Mouse (Mus musculus) myocyte (in vitro differentiated cells): Measurements from ENCODE around the gene Fbxl5. TPM values are rescaled to one million over a fixed set of nuclear protein-coding genes. Genes with fewer than 3 reads are reported as not detected.
A peak's percentile ranks its signal among the peaks of the same experiment; 100 is the strongest.

Experiments
- H3K27me3 ChIP-seq: one replicate; pipeline ENCODE4 v1.6.1; 2011; ENCODE audit not compliant: control insufficient read depth, insufficient read depth, insufficient read length
- H3K36me3 ChIP-seq: one replicate; pipeline ENCODE4 v1.6.1; 2011; ENCODE audit not compliant: control insufficient read depth, insufficient read depth
- H3K4me2 ChIP-seq: one replicate; pipeline ENCODE4 v1.6.1; 2011; ENCODE audit warnings: low read depth, control low read depth
- H3K4me3 ChIP-seq: one replicate; pipeline ENCODE4 v1.5.1; 2011; ENCODE audit warnings: mild to moderate bottlenecking, control low read depth, moderate library complexity
- H3K79me2 ChIP-seq: one replicate; pipeline ENCODE4 v1.6.1; 2011; ENCODE audit not compliant: control insufficient read depth, insufficient read depth
- H3ac ChIP-seq: one replicate; pipeline ENCODE4 v1.6.1; 2011; ENCODE audit not compliant: control insufficient read depth, insufficient read length
- CEBPB ChIP-seq: IDR thresholded peaks from 2 replicates; pipeline ENCODE4 v1.6.1; 2011; ENCODE audit warnings: mild to moderate bottlenecking, moderate library complexity; ENCODE audit not compliant: poor library complexity, insufficient read depth, severe bottlenecking
- E2F4 ChIP-seq: IDR thresholded peaks from one replicate; pipeline ENCODE4 v1.6.1; 2011; ENCODE audit warnings: mild to moderate bottlenecking, control low read depth, moderate library complexity; ENCODE audit not compliant: insufficient read depth
- MAX ChIP-seq: IDR thresholded peaks from one replicate; pipeline ENCODE4 v1.6.1; 2011; ENCODE audit warnings: low read depth, mild to moderate bottlenecking, control low read depth
- MYOD1 ChIP-seq, 3 experiments: IDR thresholded peaks; one replicate each; pipeline ENCODE4 v1.6.1; 2011; ENCODE audit warnings: control low read depth in 2 of 3, low read depth in 2 of 3, mild to moderate bottlenecking in 2 of 3, moderate library complexity in 1 of 3; ENCODE audit not compliant: insufficient read length in 2 of 3, control insufficient read depth in 1 of 3
- MYOG ChIP-seq, 3 experiments: IDR thresholded peaks; one replicate each; pipeline ENCODE4 v1.6.1; 2011; ENCODE audit warnings: control low read depth in 2 of 3, low read depth in 2 of 3, mild to moderate bottlenecking in 2 of 3; ENCODE audit not compliant: insufficient read length in 2 of 3, control insufficient read depth in 1 of 3, insufficient read depth in 1 of 3
- POLR2A ChIP-seq: IDR thresholded peaks from one replicate; pipeline ENCODE4 v1.6.1; 2011; ENCODE audit warnings: low read depth, mild to moderate bottlenecking, control low read depth, moderate library complexity; ENCODE audit not compliant: insufficient read length
- POLR2AphosphoS2 ChIP-seq: IDR thresholded peaks from one replicate; pipeline ENCODE4 v1.6.1; 2011; ENCODE audit warnings: low read depth, control low read depth; ENCODE audit not compliant: insufficient read length
- REST ChIP-seq: IDR thresholded peaks from one replicate; pipeline ENCODE4 v1.6.1; 2011; ENCODE audit warnings: mild to moderate bottlenecking, control low read depth, moderate library complexity; ENCODE audit not compliant: insufficient read depth, insufficient read length
- SRF ChIP-seq: IDR thresholded peaks from one replicate; pipeline ENCODE4 v1.6.1; 2011; ENCODE audit warnings: low read depth; ENCODE audit not compliant: control insufficient read depth, insufficient read length
- TCF12 ChIP-seq: IDR thresholded peaks from one replicate; pipeline ENCODE4 v1.6.1; 2011; ENCODE audit warnings: mild to moderate bottlenecking, control low read depth; ENCODE audit not compliant: poor library complexity, insufficient read depth, severe bottlenecking
- TCF3 ChIP-seq: IDR thresholded peaks from one replicate; pipeline ENCODE4 v1.6.1; 2011; ENCODE audit warnings: low read depth, control low read depth; ENCODE audit not compliant: insufficient read length
- USF1 ChIP-seq: IDR thresholded peaks from one replicate; pipeline ENCODE4 v1.6.1; 2011; ENCODE audit warnings: low read depth, mild to moderate bottlenecking, control low read depth, moderate library complexity
- polyA plus RNA-seq: library from polyadenylated mRNA; unstranded; fragments of >200 nt; fragmentation: generic; extraction: Trizol; gene quantifications from one replicate; pipeline ENCODE4 v1.2.1, GENCODE M21; 2012; ENCODE audit warnings: missing spikeins

Fbxl5 gene
- polyA plus RNA-seq, 1 experiment = 16.2 TPM

GRCm38 (mm10) chr5:43787976-43788752 is 33.3 kb downstream of the Fbxl5 start:
- H3K36me3 ChIP-seq = no peaks in the 10 kb centered on the region
- TF ChIP-seq MYOG (IDR thresholded peaks at IDR 0.05; ENCODE audit: control insufficient read depth in 1 of 3, insufficient read depth in 1 of 3, insufficient read length in 2 of 3, low read depth in 2 of 3) (no peak), MYOD1 (IDR thresholded peaks at IDR 0.05; ENCODE audit: control insufficient read depth in 1 of 3, insufficient read length in 2 of 3, low read depth in 2 of 3) (no peak), POLR2AphosphoS2 (no peak), CEBPB (peak; percentile 79; the same call in 1 of the 2 replicates), USF1 (no peak)
- no peaks in the 10 kb centered on the region for H3K27me3 ChIP-seq
- H3K4me3 ChIP-seq = no peak overlapping the region
- no peaks in the 10 kb centered on the region for H3K79me2 ChIP-seq
- no peak overlapping the region for H3ac ChIP-seq
- no peak overlapping the region for H3K4me2 ChIP-seq

GRCm38 (mm10) chr5:43786607-43787006 is 34.8 kb downstream of the Fbxl5 start:
- Histone ChIP-seq H3ac (no peak overlapping the region), H3K36me3 (no peaks in the 10 kb centered on the region), H3K4me2 (no peak overlapping the region), H3K79me2 (no peaks in the 10 kb centered on the region), H3K4me3 (no peak overlapping the region), H3K27me3 (no peaks in the 10 kb centered on the region)
- TF ChIP-seq SRF = no peak
- no peak for TF ChIP-seq TCF12
- TF ChIP-seq MAX = no peak
- no peak for TF ChIP-seq CEBPB
- no peak for TF ChIP-seq TCF3
- no peak for TF ChIP-seq MYOD1 (IDR thresholded peaks at IDR 0.05; ENCODE audit: control insufficient read depth in 1 of 3, insufficient read length in 2 of 3, low read depth in 2 of 3)
- no peak for TF ChIP-seq MYOG (IDR thresholded peaks at IDR 0.05; ENCODE audit: control insufficient read depth in 1 of 3, insufficient read depth in 1 of 3, insufficient read length in 2 of 3, low read depth in 2 of 3)
- no peak for TF ChIP-seq E2F4
- TF ChIP-seq USF1 = no peak
- TF ChIP-seq POLR2A = no peak
- TF ChIP-seq POLR2AphosphoS2 = no peak
- no peak for TF ChIP-seq REST

- TF ChIP-seq MAX (no peak), CEBPB (no peak), SRF (no peak), REST (no peak), E2F4 (no peak), TCF12 (no peak), USF1 (no peak), POLR2A (no peak), TCF3 (no peak), POLR2AphosphoS2 (no peak), MYOD1 (IDR thresholded peaks at IDR 0.05; ENCODE audit: control insufficient read depth in 1 of 3, insufficient read length in 2 of 3, low read depth in 2 of 3) (no peak), MYOG (IDR thresholded peaks at IDR 0.05; ENCODE audit: control insufficient read depth in 1 of 3, insufficient read depth in 1 of 3, insufficient read length in 2 of 3, low read depth in 2 of 3) (no peak)
- Histone ChIP-seq H3K36me3 (no peaks in the 10 kb centered on the region), H3K4me2 (no peak overlapping the region), H3K79me2 (peaks cover 25% of the 10 kb centered on the region), H3ac (no peak overlapping the region), H3K4me3 (no peak overlapping the region), H3K27me3 (no peaks in the 10 kb centered on the region)
Observed at GRCm38 (mm10) chr5:43783996-43784395, 37.4 kb downstream of the Fbxl5 start.

GRCm38 (mm10) chr5:43781977-43782930 is 39.2 kb downstream of the Fbxl5 start:
- peak overlapping the region; percentile 76 for H3K4me2 ChIP-seq
- H3K79me2 ChIP-seq = peaks cover 41% of the 10 kb centered on the region
- peak overlapping the region; percentile 83 for H3ac ChIP-seq
- H3K4me3 ChIP-seq = peak overlapping the region; percentile 60
- TF ChIP-seq USF1 (peak; percentile 84), POLR2A (peak; percentile 85), POLR2AphosphoS2 (peak; percentile 93), MYOG (IDR thresholded peaks at IDR 0.05; ENCODE audit: control insufficient read depth in 1 of 3, insufficient read depth in 1 of 3, insufficient read length in 2 of 3, low read depth in 2 of 3) (no peak), MYOD1 (IDR thresholded peaks at IDR 0.05; ENCODE audit: control insufficient read depth in 1 of 3, insufficient read length in 2 of 3, low read depth in 2 of 3) (peak in 1 of 3 experiments; percentile 10), REST (no peak), TCF3 (no peak), SRF (no peak)
- H3K27me3 ChIP-seq = no peaks in the 10 kb centered on the region
- H3K36me3 ChIP-seq = no peaks in the 10 kb centered on the region
